Mouse (Mus musculus) megakaryocyte, adult 5-6 weeks (primary cell): ENCODE measurements around the gene Pno1. TPM values are rescaled to one million over a fixed set of nuclear protein-coding genes. Genes with fewer than 3 reads are reported as not detected.

Experiments
- ATAC-seq: 2 replicates; pipeline ENCODE4 v1.8.0; 2016; ENCODE audit warnings: mild to moderate bottlenecking, inconsistent platforms; ENCODE audit not compliant: poor library complexity, severe bottlenecking
- total RNA-seq, 2 experiments: library from RNA; stranded (forward) in 1 of 2; stranded (reverse) in 1 of 2; fragments of 153-499, 151-499 nt in 1 of 2; fragments of 221-1000, 200-1000 nt in 1 of 2; gene quantifications; 2 replicates each; pipeline versions ENCODE4 v1.2.3 to v1.2.4; 2015 to 2017

The Pno1 gene
- total RNA-seq, 2 experiments from 2014 or later = 32.5 to 49.6 TPM

GRCm38 (mm10) chr11:17181807-17182206 is 29.6 kb downstream of the Pno1 start, which contains the start of gene Wdr92:
Gene Wdr92, plus strand, starts transcription at chr11:17182107.
- ATAC-seq = no peak

GRCm38 (mm10) chr11:17180753-17181152 is 30.6 kb downstream of the Pno1 start:
- ATAC-seq = peak; percentile 88

GRCm38 (mm10) chr11:17176638-17177037 is 34.7 kb downstream of the Pno1 start:
- no peak for ATAC-seq

- ATAC-seq = no peak
Measured at GRCm38 (mm10) chr11:17172300-17172699, 39.1 kb downstream of the Pno1 start.

GRCm38 (mm10) chr11:17170938-17171729 is 40.2 kb downstream of the Pno1 start:
- ATAC-seq = no peak

- ATAC-seq = no peak
Measured at GRCm38 (mm10) chr11:17169262-17169661, 42.1 kb downstream of the Pno1 start.

GRCm38 (mm10) chr11:17166627-17167026 is 44.7 kb downstream of the Pno1 start:
- peak; percentile 81 for ATAC-seq

- no peak for ATAC-seq
Measured at GRCm38 (mm10) chr11:17163956-17164355, 47.4 kb downstream of the Pno1 start.

GRCm38 (mm10) chr11:17160242-17160641 is 51.1 kb downstream of the Pno1 start:
- peak; percentile 66 for ATAC-seq

- peak; percentile 15; the same call in 1 of the 2 replicates for ATAC-seq
Measured at GRCm38 (mm10) chr11:17159738-17160241, 51.6 kb downstream of the Pno1 start.

- ATAC-seq = peak; percentile 91
Measured at GRCm38 (mm10) chr11:17158858-17159737, 52.3 kb downstream of the Pno1 start, which contains the start of gene Ppp3r1. Gene Ppp3r1, plus strand, starts transcription at chr11:17159263.

Other genes starting within 250 kb of the Pno1 start
- gene Cnrip1, start 160.0 kb downstream of the Pno1 start, total RNA-seq (2015) = 0.51 and 0.89 TPM in 2 replicates
- 0.66 TPM in 1 of 2 replicates, not detected in the other for gene Cnrip1, start 160.0 kb downstream of the Pno1 start, total RNA-seq (2017)
- 117 and 124 TPM in 2 replicates for gene Plek, start 159.2 kb downstream of the Pno1 start, total RNA-seq (2015)
- gene Plek, start 159.2 kb downstream of the Pno1 start, total RNA-seq (2017) = 132 and 133 TPM in 2 replicates
- 66.9 and 72.9 TPM in 2 replicates for gene Ppp3r1, start 52.3 kb downstream of the Pno1 start, total RNA-seq (2015)
- gene Ppp3r1, start 52.3 kb downstream of the Pno1 start, total RNA-seq (2017) = 79.8 and 91.7 TPM in 2 replicates
- 9.2 and 13.9 TPM in 2 replicates for gene Wdr92, start 29.5 kb downstream of the Pno1 start, total RNA-seq (2015)
- 13.6 and 16.4 TPM in 2 replicates for gene Wdr92, start 29.5 kb downstream of the Pno1 start, total RNA-seq (2017)
- gene C1d, start 46.0 kb upstream of the Pno1 start, total RNA-seq (2015) = 56.0 and 56.7 TPM in 2 replicates
- 44.9 and 52.2 TPM in 2 replicates for gene C1d, start 46.0 kb upstream of the Pno1 start, total RNA-seq (2017)